Mouse (Mus musculus): ENCODE data around the gene Cabp1. TPM values are rescaled to one million over a fixed set of nuclear protein-coding genes. Genes with fewer than 3 reads are reported as not detected.

The Cabp1 gene
- polyA plus RNA-seq, 1 experiment: 1.0 TPM

- Histone ChIP-seq H3K36me3 (ENCODE audit: control insufficient read depth, insufficient read depth, low read length) (no peaks in the 10 kb centered on the region), H3K4me3 (ENCODE audit: low read depth, low read length) (no peak overlapping the region), H3K27me3 (ENCODE audit: control insufficient read depth, insufficient read depth, low read length) (peaks cover 5% of the 10 kb centered on the region; the same call in 1 of the 2 replicates), H3K27ac (ENCODE audit: insufficient read depth, low read depth, low read length) (no peak overlapping the region), H3K4me1 (ENCODE audit: control insufficient read depth, insufficient read depth, insufficient read length, low read length) (no peaks in the 10 kb centered on the region)
- WGBS: 36% methylated on average over 13 of the region's 13 CpGs
- TF ChIP-seq CTCF (IDR thresholded peaks at IDR 0.05; ENCODE audit: extremely low read depth, insufficient read length, insufficient replicate concordance, low read depth, low read length): no peak
- TF ChIP-seq POLR2A (IDR thresholded peaks at IDR 0.05; ENCODE audit: low read depth, low read length): no peak
Measured at GRCm38 (mm10) chr5:115220931-115221640, 26.9 kb upstream of the Cabp1 start.

GRCm38 (mm10) chr5:115217998-115218397 lies 23.8 kb upstream of the Cabp1 start:
- Histone ChIP-seq H3K27me3 (ENCODE audit: control insufficient read depth, insufficient read depth, low read length) (peaks cover 20% of the 10 kb centered on the region), H3K4me1 (ENCODE audit: control insufficient read depth, insufficient read depth, insufficient read length, low read length) (no peaks in the 10 kb centered on the region), H3K36me3 (ENCODE audit: control insufficient read depth, insufficient read depth, low read length) (no peaks in the 10 kb centered on the region), H3K4me3 (ENCODE audit: low read depth, low read length) (no peak overlapping the region), H3K27ac (ENCODE audit: insufficient read depth, low read depth, low read length) (no peak overlapping the region)
- TF ChIP-seq POLR2A (IDR thresholded peaks at IDR 0.05; ENCODE audit: low read depth, low read length): no peak
- no peak for TF ChIP-seq CTCF (IDR thresholded peaks at IDR 0.05; ENCODE audit: extremely low read depth, insufficient read length, insufficient replicate concordance, low read depth, low read length)
- WGBS: 84% methylated on average over 12 of the region's 12 CpGs

DNA sequence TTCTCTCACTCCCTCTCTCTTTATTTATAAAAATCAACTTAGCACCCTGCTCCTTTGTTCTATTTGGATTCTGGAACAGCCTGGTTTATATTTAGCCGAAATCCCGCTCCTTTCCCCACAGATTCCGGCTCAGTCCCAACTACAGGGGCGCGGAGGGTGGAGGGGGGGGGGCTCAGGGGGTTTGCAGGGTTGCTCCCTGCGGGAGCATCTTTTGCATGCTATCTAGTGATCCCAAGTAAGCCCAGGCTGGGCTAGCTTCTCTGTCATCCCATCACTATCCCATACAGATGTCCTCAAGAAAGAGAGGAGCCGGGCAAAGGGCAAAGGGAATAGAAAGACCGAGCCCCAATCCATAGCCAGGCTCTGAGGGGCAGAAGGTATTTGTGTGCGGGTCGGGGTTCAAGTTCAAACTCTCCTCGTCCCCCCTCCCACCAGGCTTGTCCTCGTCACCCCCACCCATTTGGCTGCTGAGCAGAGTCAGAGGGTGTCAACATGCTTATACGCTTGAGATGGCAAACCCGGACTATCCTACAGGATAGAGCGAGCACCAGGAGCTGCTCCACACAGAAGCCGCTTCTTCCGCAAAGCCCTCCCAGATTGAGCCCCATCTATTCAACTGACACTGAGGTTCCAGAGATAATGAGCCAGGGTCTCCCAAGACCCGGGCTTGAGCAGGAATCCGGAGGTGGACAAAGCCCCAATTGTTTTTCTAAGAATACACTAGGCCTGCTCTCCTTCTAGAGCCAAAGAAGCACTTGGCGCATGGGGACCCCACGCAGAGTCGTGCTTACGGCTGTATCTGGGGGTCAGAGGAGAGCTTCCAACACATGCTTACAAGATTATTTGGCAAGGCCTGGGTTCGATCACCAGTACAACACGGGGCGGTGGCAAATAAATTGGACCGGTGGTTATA lies 21.3 kb upstream of the Cabp1 start:
- WGBS: 33% methylated on average over 27 of the region's 27 CpGs
- TF ChIP-seq CTCF (IDR thresholded peaks at IDR 0.05; ENCODE audit: extremely low read depth, insufficient read length, insufficient replicate concordance, low read depth, low read length): no peak
- TF ChIP-seq POLR2A (IDR thresholded peaks at IDR 0.05; ENCODE audit: low read depth, low read length): no peak
- no peaks in the 10 kb centered on the region for H3K4me1 ChIP-seq (ENCODE audit: control insufficient read depth, insufficient read depth, insufficient read length, low read length)
- no peaks in the 10 kb centered on the region for H3K36me3 ChIP-seq (ENCODE audit: control insufficient read depth, insufficient read depth, low read length)
- peaks cover 15% of the 10 kb centered on the region for H3K27me3 ChIP-seq (ENCODE audit: control insufficient read depth, insufficient read depth, low read length)
- H3K27ac ChIP-seq (ENCODE audit: insufficient read depth, low read depth, low read length): no peak overlapping the region
- H3K4me3 ChIP-seq (ENCODE audit: low read depth, low read length): no peak overlapping the region

- no peak overlapping the region; the same call in 1 of the 2 replicates for H3K4me3 ChIP-seq (ENCODE audit: low read depth, low read length)
- no peaks in the 10 kb centered on the region for H3K4me1 ChIP-seq (ENCODE audit: control insufficient read depth, insufficient read depth, insufficient read length, low read length)
- H3K27ac ChIP-seq (ENCODE audit: insufficient read depth, low read depth, low read length): no peak overlapping the region
- WGBS: 10% methylated on average over 17 of the region's 17 CpGs
- peaks cover 15% of the 10 kb centered on the region for H3K27me3 ChIP-seq (ENCODE audit: control insufficient read depth, insufficient read depth, low read length)
- no peaks in the 10 kb centered on the region for H3K36me3 ChIP-seq (ENCODE audit: control insufficient read depth, insufficient read depth, low read length)
- TF ChIP-seq CTCF (IDR thresholded peaks at IDR 0.05; ENCODE audit: extremely low read depth, insufficient read length, insufficient replicate concordance, low read depth, low read length) (no peak), POLR2A (IDR thresholded peaks at IDR 0.05; ENCODE audit: low read depth, low read length) (no peak)
Measured at GRCm38 (mm10) chr5:115214864-115215263, 20.7 kb upstream of the Cabp1 start.

DNA sequence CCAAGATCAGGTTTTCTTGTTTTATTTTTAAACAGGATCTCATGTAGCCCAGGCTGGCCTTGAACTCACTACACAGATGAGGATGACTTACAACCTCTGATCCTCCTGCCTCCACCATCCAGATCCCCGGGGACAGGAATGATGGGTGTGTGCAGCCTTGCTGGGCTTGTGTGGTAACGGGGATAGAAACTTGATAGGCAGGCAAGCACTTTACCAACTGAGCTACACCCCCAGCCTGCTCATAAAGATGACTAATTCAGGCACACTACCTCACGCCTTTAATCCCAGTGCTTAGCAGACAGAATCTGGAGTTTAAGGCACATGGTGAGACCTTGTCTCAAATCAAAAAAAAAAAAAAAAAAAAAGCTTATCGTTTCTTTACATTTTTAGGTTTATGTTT lies 18.7 kb upstream of the Cabp1 start:
- Histone ChIP-seq H3K4me3 (ENCODE audit: low read depth, low read length) (no peak overlapping the region), H3K4me1 (ENCODE audit: control insufficient read depth, insufficient read depth, insufficient read length, low read length) (no peaks in the 10 kb centered on the region), H3K27ac (ENCODE audit: insufficient read depth, low read depth, low read length) (no peak overlapping the region), H3K27me3 (ENCODE audit: control insufficient read depth, insufficient read depth, low read length) (peaks cover 15% of the 10 kb centered on the region), H3K36me3 (ENCODE audit: control insufficient read depth, insufficient read depth, low read length) (no peaks in the 10 kb centered on the region)
- TF ChIP-seq CTCF (IDR thresholded peaks at IDR 0.05; ENCODE audit: extremely low read depth, insufficient read length, insufficient replicate concordance, low read depth, low read length) (no peak), POLR2A (IDR thresholded peaks at IDR 0.05; ENCODE audit: low read depth, low read length) (no peak)
- 42% methylated on average over 4 of the region's 4 CpGs for WGBS

DNA sequence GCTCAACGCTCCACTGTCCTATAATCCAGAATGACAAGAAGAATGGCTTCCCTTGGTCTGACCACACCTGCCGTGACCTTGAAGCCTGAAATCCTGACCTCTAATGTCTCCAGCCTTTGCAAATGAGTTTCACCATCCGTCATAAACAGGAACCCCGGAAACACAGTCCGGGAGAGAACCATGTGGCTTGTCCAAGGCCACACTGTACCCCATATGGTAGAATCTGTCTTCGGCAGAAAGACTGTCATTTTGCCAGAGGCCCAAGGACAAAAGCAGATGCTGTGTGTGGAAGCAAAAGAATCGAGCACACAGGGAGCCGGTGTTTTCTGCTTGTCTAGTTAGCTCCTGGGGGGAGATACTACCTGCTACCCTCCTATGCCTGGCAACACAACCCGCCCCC lies 18.3 kb upstream of the Cabp1 start:
- 79% methylated on average over 9 of the region's 9 CpGs for WGBS
- H3K4me3 ChIP-seq (ENCODE audit: low read depth, low read length): no peak overlapping the region
- no peaks in the 10 kb centered on the region for H3K36me3 ChIP-seq (ENCODE audit: control insufficient read depth, insufficient read depth, low read length)
- TF ChIP-seq POLR2A (IDR thresholded peaks at IDR 0.05; ENCODE audit: low read depth, low read length): no peak
- TF ChIP-seq CTCF (IDR thresholded peaks at IDR 0.05; ENCODE audit: extremely low read depth, insufficient read length, insufficient replicate concordance, low read depth, low read length): no peak
- H3K27me3 ChIP-seq (ENCODE audit: control insufficient read depth, insufficient read depth, low read length): peaks cover 15% of the 10 kb centered on the region
- H3K4me1 ChIP-seq (ENCODE audit: control insufficient read depth, insufficient read depth, insufficient read length, low read length): no peaks in the 10 kb centered on the region
- H3K27ac ChIP-seq (ENCODE audit: insufficient read depth, low read depth, low read length): no peak overlapping the region

DNA sequence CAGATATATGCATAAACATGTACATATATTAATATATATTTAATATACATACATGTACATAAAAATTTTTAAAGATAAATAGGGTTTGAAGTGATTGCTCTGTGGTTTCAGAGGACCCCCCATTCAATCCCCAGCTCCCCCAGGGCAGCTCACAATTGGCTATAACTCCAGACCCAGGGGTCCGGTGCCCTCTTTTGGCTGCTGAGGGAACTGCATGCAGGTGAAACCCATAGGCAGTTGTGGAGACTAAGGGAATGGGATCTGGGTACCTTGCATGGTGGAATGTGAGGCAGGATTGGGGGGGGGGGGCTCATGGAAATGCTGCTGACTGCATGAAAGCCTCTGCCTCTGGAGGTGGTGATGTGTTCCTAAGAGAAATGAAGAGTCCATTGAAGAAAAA lies 16.2 kb upstream of the Cabp1 start:
- TF ChIP-seq CTCF (IDR thresholded peaks at IDR 0.05; ENCODE audit: extremely low read depth, insufficient read length, insufficient replicate concordance, low read depth, low read length) (peak; percentile 73), POLR2A (IDR thresholded peaks at IDR 0.05; ENCODE audit: low read depth, low read length) (no peak)
- 4% methylated on average over 1 of the region's 1 CpGs for WGBS
- Histone ChIP-seq H3K4me3 (ENCODE audit: low read depth, low read length) (no peak overlapping the region), H3K27ac (ENCODE audit: insufficient read depth, low read depth, low read length) (no peak overlapping the region), H3K36me3 (ENCODE audit: control insufficient read depth, insufficient read depth, low read length) (no peaks in the 10 kb centered on the region), H3K27me3 (ENCODE audit: control insufficient read depth, insufficient read depth, low read length) (peaks cover 15% of the 10 kb centered on the region), H3K4me1 (ENCODE audit: control insufficient read depth, insufficient read depth, insufficient read length, low read length) (no peaks in the 10 kb centered on the region)

Measured in small intestine, adult 2 months (tissue).